16 mouse cellular contexts compared by ENCODE assay signal in genomic region chr6:118376023-118376422, GRCm38 (mm10). TPM values are rescaled to one million over a fixed set of nuclear protein-coding genes. Genes with fewer than 3 reads are reported as not detected.
DNase-seq lines count a peak whose midpoint lies in the region; ATAC-seq lines count a peak whose summit lies in the region.
"Had no signal": no experiment of that assay in that cellular context is flagged by ENCODE, and none has a peak within 500 bp of the region (broad histone marks: within the 10 kb centered on the region; RNA-seq: fewer than 3 reads in every experiment).

No protein-coding gene starts in this region.

- ATAC-seq in heart, embryonic 11.5 days (replicated peaks; ENCODE audit: insufficient number of reproducible peaks, low FRiP score, low TSS enrichment) = no peak
- ATAC-seq in forebrain, embryonic 13.5 days = no peak
- ATAC-seq: forebrain, embryonic 15.5 days; Patski had no signal

- H3K4me2 ChIP-seq in heart, embryonic 11.5 days = no peak overlapping the region
- no peak overlapping the region for H3K4me2 ChIP-seq in forebrain, embryonic 13.5 days
- H3K4me2 ChIP-seq: embryonic facial prominence, embryonic 13.5 days; forebrain, embryonic 15.5 days; liver, embryonic 13.5 days; midbrain, embryonic 12.5 days had no signal

- no peaks in the 10 kb centered on the region for H3K36me3 ChIP-seq in heart, embryonic 11.5 days (ENCODE audit: control insufficient read depth, insufficient read depth, low read length)
- H3K36me3 ChIP-seq in forebrain, embryonic 13.5 days (ENCODE audit: poor library complexity, severe bottlenecking) = no peaks in the 10 kb centered on the region
- H3K36me3 ChIP-seq: embryonic facial prominence, embryonic 13.5 days; forebrain, embryonic 15.5 days; liver, embryonic 13.5 days; midbrain, embryonic 12.5 days had no signal

- DNase-seq in heart, adult 11 months = peak; percentile 91
- peak; percentile 5 for DNase-seq in ovary, postnatal 36 days (ENCODE audit: low spot score)
- DNase-seq in ovary, adult 18-20 months (ENCODE audit: low spot score) = no peak
- peak; percentile 21 to 25 for DNase-seq in heart, postnatal 36 days
- DNase-seq in Muller cell, postnatal 12 days (ENCODE audit: inconsistent ontology term) = no peak
- DNase-seq: cerebellum, adult 8-10 months; liver, embryonic 13.5 days; right cerebral cortex, postnatal 4 days; thymus, postnatal 14 days had no signal

- H3K9ac ChIP-seq in heart, embryonic 11.5 days (ENCODE audit: low read depth, low read length) = no peak overlapping the region
- H3K9ac ChIP-seq in forebrain, embryonic 13.5 days = no peak overlapping the region
- H3K9ac ChIP-seq: embryonic facial prominence, embryonic 13.5 days; forebrain, embryonic 15.5 days; liver, embryonic 13.5 days; midbrain, embryonic 12.5 days had no signal

- no peak overlapping the region for H3K4me3 ChIP-seq in heart, embryonic 11.5 days (ENCODE audit: low read depth, low read length)
- no peak overlapping the region for H3K4me3 ChIP-seq in forebrain, embryonic 13.5 days
- H3K4me3 ChIP-seq: embryonic facial prominence, embryonic 13.5 days; forebrain, embryonic 15.5 days; left cerebral cortex, adult 2 months; liver, embryonic 13.5 days; midbrain, embryonic 12.5 days had no signal

- 25% methylated on average over 10 of the region's 10 CpGs for WGBS in heart, embryonic 11.5 days (ENCODE audit: insufficient replicate concordance)
- WGBS in forebrain, embryonic 13.5 days = 73% methylated on average over 10 of the region's 10 CpGs

- H3K27me3 ChIP-seq in heart, embryonic 11.5 days (ENCODE audit: control insufficient read depth, insufficient read depth, low read length) = peaks cover 21% of the 10 kb centered on the region
- H3K27me3 ChIP-seq in forebrain, embryonic 13.5 days = peaks cover 14% of the 10 kb centered on the region
- H3K27me3 ChIP-seq: forebrain, embryonic 15.5 days; midbrain, embryonic 12.5 days; Patski had no signal

- H3K4me1 ChIP-seq in heart, embryonic 11.5 days (ENCODE audit: control insufficient read depth, insufficient read depth, low read length) = no peaks in the 10 kb centered on the region
- H3K4me1 ChIP-seq in forebrain, embryonic 13.5 days = peaks cover 5% of the 10 kb centered on the region; the same call in 1 of the 2 replicates
- H3K4me1 ChIP-seq: liver, embryonic 13.5 days had no signal

- no peaks in the 10 kb centered on the region for H3K9me3 ChIP-seq in heart, embryonic 11.5 days (replicated peaks; ENCODE audit: control insufficient read depth, low read length)
- no peaks in the 10 kb centered on the region for H3K9me3 ChIP-seq in forebrain, embryonic 13.5 days (replicated peaks)
- H3K9me3 ChIP-seq: embryonic facial prominence, embryonic 13.5 days; forebrain, embryonic 15.5 days; liver, embryonic 13.5 days; midbrain, embryonic 12.5 days had no signal

- H3K27ac ChIP-seq in heart, embryonic 11.5 days (ENCODE audit: low read depth, low read length) = no peak overlapping the region
- no peak overlapping the region for H3K27ac ChIP-seq in forebrain, embryonic 13.5 days
- H3K27ac ChIP-seq: embryonic facial prominence, embryonic 13.5 days; forebrain, embryonic 15.5 days; left cerebral cortex, adult 2 months; liver, embryonic 13.5 days; midbrain, embryonic 12.5 days had no signal

- intact Hi-C loops in heart, postnatal 36 days (cut with DNase I) = no loop called here

RNA-seq across cellular contexts. Expression of gene Bms1, which starts 43.3 kb away (rescaled TPM):
- 25.1 and 31.6 TPM in 2 replicates for polyA plus RNA-seq in heart, embryonic 11.5 days (2014; fragmentation: Nextera tagmentation; extraction: Ambion mirVana)
- total RNA-seq in heart, postnatal 36 days (2021) = 10 to 100 TPM; 20.1 to 24.0 TPM
- 27.4 and 31.0 TPM in 2 replicates for polyA plus RNA-seq in forebrain, embryonic 13.5 days (2015; fragmentation: Nextera tagmentation; extraction: Ambion mirVana)

Comparison
In these comparisons a context has a peak if more than half of its experiments do, and no peak if none do; other contexts are left out.
1. DNase-seq: peak in heart, adult 11 months (single experiment), ovary, postnatal 36 days (single experiment) and heart, postnatal 36 days (2 of 2); none in ovary, adult 18-20 months (single experiment) and Muller cell, postnatal 12 days (single experiment).